Mouse (Mus musculus) hindbrain, embryonic 10.5 days (tissue): ENCODE measurements at regions not wholly inside any gene's neighbourhood (a gene's known extent, or its start where the extent isn't known, plus 50 kb on each side); places are given as distances from the start of the nearest gene placed in this dataset.
"Not testable (repeated sequence)": the region's sequence is repeated elsewhere in the genome, so short reads cannot be mapped to it uniquely, and the experiment has no call there.

ENCODE experiments used
- DNase-seq: peaks from one replicate; pipeline ENCODE4 v3.0.0-alpha.2; 2017; ENCODE audit warnings: low spot score
- H3K27ac ChIP-seq: fragments of 300-500 bp; sonication (generic); 2 replicates; pipeline ENCODE4 v1.5.1; 2016; ENCODE audit warnings: mild to moderate bottlenecking, moderate library complexity
- H3K27me3 ChIP-seq: fragments of 300-500 bp; sonication (generic); 2 replicates; pipeline ENCODE4 v1.6.1; 2016; ENCODE audit warnings: mild to moderate bottlenecking; ENCODE audit not compliant: poor library complexity, insufficient read depth, severe bottlenecking
- H3K36me3 ChIP-seq: fragments of 300-500 bp; sonication (generic); 2 replicates; pipeline ENCODE4 v1.6.1; 2016; ENCODE audit warnings: mild to moderate bottlenecking, moderate library complexity
- H3K4me1 ChIP-seq: fragments of 300-500 bp; sonication (generic); replicated peaks from 2 replicates; pipeline ENCODE4 v1.6.1; 2016; ENCODE audit warnings: mild to moderate bottlenecking
- H3K4me3 ChIP-seq: fragments of 300-500 bp; sonication (generic); 2 replicates; pipeline ENCODE4 v1.5.1; 2016; ENCODE audit warnings: mild to moderate bottlenecking, moderate library complexity
- H3K9me3 ChIP-seq: fragments of 300-500 bp; sonication (generic); 2 replicates; pipeline ENCODE4 v1.6.1; 2016; ENCODE audit warnings: mild to moderate bottlenecking, moderate library complexity
- WGBS: fragments of 180-500 bp; shearing (Covaris S2); methylation state at CpG from one replicate; pipeline ENCODE4 v1.1.7; 2016; 5-methylcytosine and 5-hydroxymethylcytosine counted together

GRCm38 (mm10) chr4:31293752-31294151 lies 670.1 kb upstream of the Map3k7 start:
- no peak for DNase-seq
- Histone ChIP-seq H3K9me3 (no peaks in the 10 kb centered on the region), H3K4me3 (no peak overlapping the region), H3K27me3 (no peaks in the 10 kb centered on the region), H3K4me1 (0 out of 2 replicates have a peak, but pooled peaks cover 4% of the 10 kb centered on the region), H3K36me3 (no peaks in the 10 kb centered on the region), H3K27ac (no peak overlapping the region)
- 71% methylated on average over 2 of the region's 2 CpGs for WGBS

DNA sequence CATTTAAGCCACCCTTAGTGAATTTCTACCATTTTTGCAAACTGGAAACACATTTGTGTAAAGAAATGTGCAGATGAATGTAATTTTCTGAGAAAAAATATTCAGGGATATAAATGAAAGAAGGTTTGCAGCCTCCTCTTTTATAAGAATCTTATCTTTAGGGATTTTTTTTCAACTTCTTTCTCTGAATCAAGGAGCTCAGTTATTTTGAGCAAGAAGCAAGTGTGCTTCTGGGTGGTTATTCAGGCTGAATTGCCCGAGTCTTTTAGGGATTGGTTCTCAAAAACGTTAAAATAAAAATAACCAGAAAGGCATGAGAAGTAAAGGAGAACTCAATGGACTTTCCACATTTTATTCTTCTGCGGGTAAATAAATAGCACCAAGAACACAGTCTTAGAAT lies 666.0 kb upstream of the Map3k7 start:
- H3K9me3 ChIP-seq: no peaks in the 10 kb centered on the region
- H3K27me3 ChIP-seq: no peaks in the 10 kb centered on the region
- no peaks in the 10 kb centered on the region for H3K36me3 ChIP-seq
- no peaks in the 10 kb centered on the region for H3K4me1 ChIP-seq
- no peak for DNase-seq
- WGBS: 91% methylated on average over 3 of the region's 3 CpGs
- H3K27ac ChIP-seq: no peak overlapping the region
- no peak overlapping the region for H3K4me3 ChIP-seq

- Histone ChIP-seq H3K36me3 (no peaks in the 10 kb centered on the region), H3K27me3 (no peaks in the 10 kb centered on the region), H3K27ac (no peak overlapping the region), H3K4me1 (peaks cover 10% of the 10 kb centered on the region; the same call in 1 of the 2 replicates), H3K9me3 (no peaks in the 10 kb centered on the region), H3K4me3 (no peak overlapping the region)
- 79% methylated on average over 6 of the region's 6 CpGs for whole genome bisulfite sequencing
- no peak for DNase-seq
These were observed 644.6 kb upstream of the Map3k7 start for GRCm38 (mm10) chr4:31319269-31319668.

- Histone ChIP-seq H3K9me3 (no peaks in the 10 kb centered on the region), H3K4me1 (peaks cover 10% of the 10 kb centered on the region; the same call in 1 of the 2 replicates), H3K27me3 (no peaks in the 10 kb centered on the region), H3K27ac (no peak overlapping the region), H3K36me3 (no peaks in the 10 kb centered on the region), H3K4me3 (no peak overlapping the region)
- no peak for DNase-seq
- WGBS: 75% methylated on average over 8 of the region's 8 CpGs
These were observed 643.0 kb upstream of the Map3k7 start for GRCm38 (mm10) chr4:31320734-31321507.

- WGBS: 97% methylated on average over 3 of the region's 3 CpGs
- Histone ChIP-seq H3K4me1 (peaks cover 10% of the 10 kb centered on the region; the same call in 1 of the 2 replicates), H3K27ac (no peak overlapping the region), H3K36me3 (no peaks in the 10 kb centered on the region), H3K9me3 (no peaks in the 10 kb centered on the region), H3K27me3 (no peaks in the 10 kb centered on the region), H3K4me3 (no peak overlapping the region)
- no peak for DNase-seq
These were observed 640.1 kb upstream of the Map3k7 start for GRCm38 (mm10) chr4:31323816-31324215.

DNA sequence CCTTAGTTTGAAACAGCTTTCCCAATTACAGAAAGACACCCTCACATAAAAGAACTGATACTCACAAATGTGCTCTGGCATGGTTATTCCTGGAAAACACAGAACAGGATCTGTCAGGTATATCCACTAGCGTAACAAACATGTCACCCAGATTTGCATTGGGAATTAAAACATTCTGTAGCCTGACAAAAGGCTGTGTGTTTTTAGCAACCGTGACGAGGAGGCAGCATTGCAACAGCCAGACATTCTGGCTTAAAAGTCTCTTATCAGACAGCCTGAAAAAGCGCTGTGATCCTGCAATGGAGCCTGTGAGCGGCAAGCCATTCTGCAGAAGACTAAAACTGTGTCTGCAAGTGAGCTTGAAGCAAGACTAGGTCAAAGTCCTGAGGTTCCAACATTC lies 635.1 kb upstream of the Map3k7 start:
- WGBS: 62% methylated on average over 5 of the region's 5 CpGs
- no peak overlapping the region for H3K27ac ChIP-seq
- no peaks in the 10 kb centered on the region for H3K4me1 ChIP-seq
- no peaks in the 10 kb centered on the region for H3K27me3 ChIP-seq
- H3K4me3 ChIP-seq: no peak overlapping the region
- no peaks in the 10 kb centered on the region for H3K9me3 ChIP-seq
- no peaks in the 10 kb centered on the region for H3K36me3 ChIP-seq
- no peak for DNase-seq

GRCm38 (mm10) chr4:31331053-31331452 lies 632.8 kb upstream of the Map3k7 start:
- H3K9me3 ChIP-seq: no peaks in the 10 kb centered on the region
- H3K36me3 ChIP-seq: no peaks in the 10 kb centered on the region
- no peaks in the 10 kb centered on the region for H3K4me1 ChIP-seq
- no peaks in the 10 kb centered on the region for H3K27me3 ChIP-seq
- no peak for DNase-seq
- no peak overlapping the region for H3K4me3 ChIP-seq
- no peak overlapping the region for H3K27ac ChIP-seq

GRCm38 (mm10) chr4:31335686-31336085 lies 628.2 kb upstream of the Map3k7 start:
- no peak overlapping the region for H3K4me3 ChIP-seq
- H3K4me1 ChIP-seq: 0 out of 2 replicates have a peak, but pooled peaks cover 3% of the 10 kb centered on the region
- H3K27me3 ChIP-seq: no peaks in the 10 kb centered on the region
- no peaks in the 10 kb centered on the region for H3K9me3 ChIP-seq
- H3K27ac ChIP-seq: no peak overlapping the region
- no peaks in the 10 kb centered on the region for H3K36me3 ChIP-seq
- DNase-seq: no peak
- WGBS: 89% methylated on average over 3 of the region's 3 CpGs

GRCm38 (mm10) chr4:31337980-31338379 lies 625.9 kb upstream of the Map3k7 start:
- 50% methylated on average over 4 of the region's 4 CpGs for WGBS
- H3K27ac ChIP-seq: 0 out of 2 replicates have a peak overlapping the region, but pooled peaks have one; percentile 35
- H3K27me3 ChIP-seq: no peaks in the 10 kb centered on the region
- H3K4me1 ChIP-seq: 0 out of 2 replicates have a peak, but pooled peaks cover 3% of the 10 kb centered on the region
- no peaks in the 10 kb centered on the region for H3K9me3 ChIP-seq
- no peak for DNase-seq
- H3K36me3 ChIP-seq: no peaks in the 10 kb centered on the region
- no peak overlapping the region for H3K4me3 ChIP-seq

DNA sequence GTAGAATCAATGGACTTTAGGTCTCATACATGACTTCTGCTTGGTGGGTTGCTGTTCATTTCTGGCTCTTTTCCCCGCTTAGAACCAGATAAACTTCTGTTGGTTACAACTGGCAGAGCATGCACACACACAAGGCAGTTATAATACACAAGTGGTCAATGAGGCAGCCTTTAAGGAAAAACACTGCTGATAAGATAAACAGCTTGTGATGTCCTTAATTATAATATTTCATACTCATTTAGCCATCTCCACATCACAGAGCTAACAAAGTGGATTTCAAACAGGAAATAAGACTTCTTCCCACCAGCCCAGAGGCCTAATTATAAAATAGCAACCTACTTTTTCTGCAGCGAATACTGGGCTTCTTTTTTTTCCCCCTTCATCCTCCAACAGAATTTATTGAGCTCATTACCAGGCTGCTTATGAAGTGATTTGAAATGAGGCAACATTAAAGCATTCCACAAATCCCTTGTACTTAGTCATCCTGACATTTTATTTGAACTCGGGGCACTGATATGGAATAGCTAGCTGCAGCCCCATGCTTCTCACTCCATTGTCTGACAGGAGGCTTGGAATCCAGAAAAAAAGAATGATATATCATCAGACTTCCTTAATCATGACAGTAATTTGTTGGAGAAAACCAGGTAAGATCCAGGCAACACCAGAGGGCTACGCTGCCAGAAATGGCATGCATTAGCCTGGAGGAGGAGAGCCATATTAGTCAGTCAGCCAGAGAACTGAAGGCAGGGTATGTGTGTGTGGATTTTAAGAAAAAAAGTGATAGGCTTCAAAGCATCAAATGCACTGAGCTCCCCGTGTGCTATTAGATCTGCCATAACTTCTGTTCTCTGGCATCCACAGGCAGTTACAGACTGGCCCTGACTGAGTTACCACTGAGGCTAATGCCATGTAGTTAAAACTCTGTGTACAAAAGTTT lies 620.3 kb upstream of the Map3k7 start:
- H3K36me3 ChIP-seq: no peaks in the 10 kb centered on the region
- no peaks in the 10 kb centered on the region for H3K27me3 ChIP-seq
- no peak overlapping the region for H3K27ac ChIP-seq
- no peaks in the 10 kb centered on the region for H3K4me1 ChIP-seq
- H3K4me3 ChIP-seq: no peak overlapping the region
- DNase-seq: no peak
- no peaks in the 10 kb centered on the region for H3K9me3 ChIP-seq
- WGBS: 86% methylated on average over 5 of the region's 5 CpGs

DNA sequence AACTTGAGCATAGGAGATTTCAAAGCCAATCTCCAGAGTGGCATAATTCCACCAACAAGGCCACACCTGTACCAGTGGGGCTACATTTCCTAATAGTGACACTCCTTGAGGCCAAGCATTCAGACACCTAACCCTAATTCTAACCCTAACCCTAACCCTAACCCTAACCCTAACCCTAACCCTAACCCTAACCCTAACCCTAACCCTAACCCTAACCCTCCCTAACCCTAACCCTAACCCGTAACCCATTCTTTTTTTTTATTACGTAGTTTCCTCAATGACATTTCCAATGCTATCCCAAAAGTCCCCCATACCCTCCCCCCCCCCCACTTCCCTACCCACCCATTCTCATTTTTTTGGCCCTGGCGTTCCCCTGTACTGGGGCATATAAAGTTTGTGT lies 609.9 kb upstream of the Map3k7 start:
- H3K27ac ChIP-seq, H3K9me3 ChIP-seq, H3K4me1 ChIP-seq, H3K36me3 ChIP-seq, H3K4me3 ChIP-seq, DNase-seq, H3K27me3 ChIP-seq: not testable (repeated sequence)
- WGBS: 89% methylated on average over 3 of the region's 3 CpGs

DNA sequence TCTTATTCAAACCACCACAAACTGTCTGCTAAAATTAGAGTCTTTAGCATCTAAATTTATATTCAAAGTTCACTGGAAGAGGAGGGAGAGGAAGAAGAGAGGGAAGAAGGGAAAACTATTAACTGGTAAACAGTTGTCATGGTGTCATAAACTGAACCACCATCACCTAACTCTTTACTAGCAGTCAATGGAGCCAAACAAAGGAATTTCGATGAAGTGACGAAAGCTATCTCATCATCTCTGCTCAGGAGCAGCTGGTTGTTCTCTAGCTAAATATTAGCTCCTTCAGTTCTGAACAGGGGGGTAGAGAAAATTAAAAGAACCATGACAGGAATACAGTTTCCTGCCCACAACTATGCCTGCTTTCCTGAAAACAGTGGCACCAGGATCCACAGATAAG lies 608.9 kb upstream of the Map3k7 start:
- no peaks in the 10 kb centered on the region for H3K27me3 ChIP-seq
- H3K27ac ChIP-seq: no peak overlapping the region
- H3K4me1 ChIP-seq: no peaks in the 10 kb centered on the region
- H3K36me3 ChIP-seq: no peaks in the 10 kb centered on the region
- 94% methylated on average over 2 of the region's 2 CpGs for WGBS
- H3K9me3 ChIP-seq: no peaks in the 10 kb centered on the region
- H3K4me3 ChIP-seq: no peak overlapping the region
- DNase-seq: no peak

DNA sequence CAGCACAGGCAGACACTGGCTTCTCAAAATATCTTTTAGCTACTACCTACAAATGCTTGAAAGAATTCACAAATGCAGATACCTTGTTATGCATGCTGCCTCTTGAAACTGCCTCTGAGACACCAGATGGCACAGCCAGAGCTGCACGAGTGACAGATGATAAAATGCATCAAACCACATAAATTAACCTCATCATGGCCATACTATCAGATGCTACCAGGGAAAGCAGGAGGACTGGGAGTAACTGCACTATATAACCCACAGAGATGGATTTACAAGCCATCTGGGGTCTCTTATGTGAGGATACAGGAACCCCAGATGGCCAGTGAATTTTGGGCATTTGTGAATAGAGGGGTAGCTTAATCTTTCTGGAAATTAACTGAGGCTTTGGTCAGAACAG lies 597.7 kb upstream of the Map3k7 start:
- H3K27ac ChIP-seq: no peak overlapping the region
- 60% methylated on average over 1 of the region's 1 CpGs for WGBS
- no peaks in the 10 kb centered on the region for H3K36me3 ChIP-seq
- H3K4me1 ChIP-seq: no peaks in the 10 kb centered on the region
- H3K9me3 ChIP-seq: no peaks in the 10 kb centered on the region
- no peaks in the 10 kb centered on the region for H3K27me3 ChIP-seq
- H3K4me3 ChIP-seq: no peak overlapping the region
- DNase-seq: no peak
